24 mouse cellular contexts compared by ENCODE assay signal in genomic region chr4:107353612-107354011, GRCm38 (mm10). TPM values are rescaled to one million over a fixed set of nuclear protein-coding genes. Genes with fewer than 3 reads are reported as not detected.
DNase-seq lines count a peak whose midpoint lies in the region; ATAC-seq lines count a peak whose summit lies in the region.
"Had no signal": no experiment of that assay in that cellular context is flagged by ENCODE, and none has a peak within 500 bp of the region (broad histone marks: within the 10 kb centered on the region; RNA-seq: fewer than 3 reads in every experiment).

No protein-coding gene starts in this region.

- whole genome bisulfite sequencing in neural tube, embryonic 11.5 days, result 87% methylated on average over 3 of the region's 3 CpGs
- 82% methylated on average over 3 of the region's 3 CpGs for WGBS in kidney, embryonic 16.5 days
- WGBS in neural tube, embryonic 12.5 days, result 87% methylated on average over 3 of the region's 3 CpGs
- 87% methylated on average over 3 of the region's 3 CpGs for WGBS in heart, embryonic 11.5 days (ENCODE audit: insufficient replicate concordance)

- no peak overlapping the region for H3K4me2 ChIP-seq in neural tube, embryonic 11.5 days (ENCODE audit: low read depth)
- no peak overlapping the region for H3K4me2 ChIP-seq in kidney, embryonic 16.5 days (replicated peaks; ENCODE audit: low read depth, low read length)
- no peak overlapping the region for H3K4me2 ChIP-seq in neural tube, embryonic 12.5 days (replicated peaks)
- H3K4me2 ChIP-seq in heart, embryonic 11.5 days, result no peak overlapping the region
- H3K4me2 ChIP-seq: forebrain, embryonic 13.5 days; hindbrain, embryonic 14.5 days; intestine, embryonic 15.5 days; lung, embryonic 14.5 days; midbrain, embryonic 11.5 days; stomach, embryonic 15.5 days had no signal

- no peaks in the 10 kb centered on the region; the same call in 1 of the 2 replicates for H3K36me3 ChIP-seq in neural tube, embryonic 11.5 days (ENCODE audit: control insufficient read depth, insufficient read depth, low read length)
- 0 out of 2 replicates have a peak, but pooled peaks cover 2% of the 10 kb centered on the region for H3K36me3 ChIP-seq in kidney, embryonic 16.5 days (ENCODE audit: insufficient read depth, low read length)
- H3K36me3 ChIP-seq in neural tube, embryonic 12.5 days, result peaks cover 8% of the 10 kb centered on the region; the same call in 1 of the 2 replicates
- 0 out of 2 replicates have a peak, but pooled peaks cover 2% of the 10 kb centered on the region for H3K36me3 ChIP-seq in heart, embryonic 11.5 days (ENCODE audit: control insufficient read depth, insufficient read depth, low read length)
- H3K36me3 ChIP-seq: intestine, embryonic 15.5 days had no signal

- no peak overlapping the region for H3K4me3 ChIP-seq in neural tube, embryonic 11.5 days (ENCODE audit: low read depth, low read length)
- H3K4me3 ChIP-seq in kidney, embryonic 16.5 days (ENCODE audit: low read length), result no peak overlapping the region
- H3K4me3 ChIP-seq in neural tube, embryonic 12.5 days, result no peak overlapping the region
- no peak overlapping the region for H3K4me3 ChIP-seq in heart, embryonic 11.5 days (ENCODE audit: low read depth, low read length)
- H3K4me3 ChIP-seq: erythroblast, embryonic 14.5 days; forebrain, embryonic 13.5 days; heart, embryonic 10.5 days; intestine, embryonic 15.5 days; layer of hippocampus, adult 2 months; stomach, embryonic 15.5 days had no signal

- peak overlapping the region; percentile 60; the same call in 1 of the 2 replicates for H3K27ac ChIP-seq in neural tube, embryonic 11.5 days (ENCODE audit: low read depth, low read length)
- H3K27ac ChIP-seq in kidney, embryonic 16.5 days (ENCODE audit: low read length), result peak overlapping the region; percentile 84
- peak overlapping the region; percentile 57 for H3K27ac ChIP-seq in neural tube, embryonic 12.5 days
- no peak overlapping the region for H3K27ac ChIP-seq in heart, embryonic 11.5 days (ENCODE audit: low read depth, low read length)
- H3K27ac ChIP-seq: forebrain, embryonic 13.5 days; heart, embryonic 10.5 days; hindbrain, embryonic 14.5 days; intestine, embryonic 15.5 days; layer of hippocampus, adult 2 months; stomach, embryonic 15.5 days had no signal

- no peaks in the 10 kb centered on the region for H3K9me3 ChIP-seq in neural tube, embryonic 11.5 days (ENCODE audit: control insufficient read depth, low read length)
- H3K9me3 ChIP-seq in kidney, embryonic 16.5 days (ENCODE audit: low read length), result no peaks in the 10 kb centered on the region
- H3K9me3 ChIP-seq in neural tube, embryonic 12.5 days, result no peaks in the 10 kb centered on the region
- H3K9me3 ChIP-seq in heart, embryonic 11.5 days (replicated peaks; ENCODE audit: control insufficient read depth, low read length), result no peaks in the 10 kb centered on the region
- H3K9me3 ChIP-seq: forebrain, embryonic 13.5 days; heart, embryonic 10.5 days; intestine, embryonic 15.5 days; stomach, embryonic 15.5 days had no signal

- no peak for ATAC-seq in neural tube, embryonic 11.5 days (ENCODE audit: insufficient read depth, low FRiP score, low TSS enrichment)
- ATAC-seq in kidney, embryonic 16.5 days (ENCODE audit: low FRiP score, low TSS enrichment), result no peak
- ATAC-seq in neural tube, embryonic 12.5 days (ENCODE audit: low FRiP score, low read depth), result peak; percentile 4; the same call in 1 of the 2 replicates
- ATAC-seq in heart, embryonic 11.5 days (replicated peaks; ENCODE audit: insufficient number of reproducible peaks, low FRiP score, low TSS enrichment), result no peak
- ATAC-seq: forebrain, embryonic 13.5 days had no signal

- H3K27me3 ChIP-seq in neural tube, embryonic 11.5 days (ENCODE audit: control insufficient read depth, insufficient read depth, low read length), result no peaks in the 10 kb centered on the region
- H3K27me3 ChIP-seq in kidney, embryonic 16.5 days (ENCODE audit: insufficient read depth, low read length), result no peaks in the 10 kb centered on the region
- H3K27me3 ChIP-seq in neural tube, embryonic 12.5 days (replicated peaks), result no peaks in the 10 kb centered on the region
- H3K27me3 ChIP-seq in heart, embryonic 11.5 days (ENCODE audit: control insufficient read depth, insufficient read depth, low read length), result no peaks in the 10 kb centered on the region
- H3K27me3 ChIP-seq: forebrain, embryonic 13.5 days; intestine, embryonic 15.5 days; stomach, embryonic 15.5 days had no signal

- H3K4me1 ChIP-seq in neural tube, embryonic 11.5 days (ENCODE audit: control insufficient read depth, insufficient read depth, low read length), result peaks cover 11% of the 10 kb centered on the region
- peaks cover 24% of the 10 kb centered on the region for H3K4me1 ChIP-seq in kidney, embryonic 16.5 days (ENCODE audit: insufficient read depth, low read length)
- peaks cover 18% of the 10 kb centered on the region for H3K4me1 ChIP-seq in neural tube, embryonic 12.5 days
- 0 out of 2 replicates have a peak, but pooled peaks cover 2% of the 10 kb centered on the region for H3K4me1 ChIP-seq in heart, embryonic 11.5 days (ENCODE audit: control insufficient read depth, insufficient read depth, low read length)
- H3K4me1 ChIP-seq: forebrain, embryonic 13.5 days; stomach, embryonic 15.5 days had no signal

- H3K9ac ChIP-seq in neural tube, embryonic 11.5 days (ENCODE audit: low read length), result no peak overlapping the region
- H3K9ac ChIP-seq in kidney, embryonic 16.5 days (replicated peaks; ENCODE audit: low read length), result no peak overlapping the region
- no peak overlapping the region for H3K9ac ChIP-seq in neural tube, embryonic 12.5 days
- no peak overlapping the region for H3K9ac ChIP-seq in heart, embryonic 11.5 days (ENCODE audit: low read depth, low read length)
- H3K9ac ChIP-seq: hindbrain, embryonic 14.5 days; intestine, embryonic 15.5 days; lung, embryonic 14.5 days; stomach, embryonic 15.5 days had no signal

- no peak for DNase-seq in neural tube, embryonic 11.5 days (ENCODE audit: low spot score)
- DNase-seq in neural tube, embryonic 10.5 days (ENCODE audit: extremely low spot score, low spot score), result no peak
- DNase-seq in ovary, postnatal 36 days (ENCODE audit: low spot score), result no peak
- DNase-seq in spleen, postnatal 36 days (ENCODE audit: low spot score in 2 of 2), result no peak
- DNase-seq: cerebellum, adult 18-20 months; cerebellum, postnatal 25 days; gastrocnemius, postnatal 14 days; heart, postnatal 10 days; liver; lung, embryonic 14.5 days; lung, postnatal 4 days; right cerebral cortex, postnatal 25 days; thymus, adult 2 months had no signal

RNA-seq across cellular contexts. Expression of gene Ndc1, which starts 14.0 kb away (rescaled TPM):
- 47.7 and 48.8 TPM in 2 replicates for polyA plus RNA-seq in neural tube, embryonic 11.5 days (2014; fragmentation: Nextera tagmentation; extraction: Ambion mirVana)
- 36.5 and 39.7 TPM in 2 replicates for polyA plus RNA-seq in kidney, embryonic 16.5 days (2015; fragmentation: Nextera tagmentation; extraction: Ambion mirVana)
- 26.7 and 27.1 TPM in 2 replicates for polyA plus RNA-seq in neural tube, embryonic 12.5 days (2016; fragmentation: Nextera tagmentation; extraction: Ambion mirVana)
- 32.6 and 38.4 TPM in 2 replicates for polyA plus RNA-seq in heart, embryonic 11.5 days (2014; fragmentation: Nextera tagmentation; extraction: Ambion mirVana)

RNA-seq across cellular contexts. Expression of gene Yipf1, which starts 39.4 kb away (rescaled TPM):
- 43.0 and 43.3 TPM in 2 replicates for polyA plus RNA-seq in neural tube, embryonic 11.5 days (2014; fragmentation: Nextera tagmentation; extraction: Ambion mirVana)
- polyA plus RNA-seq in kidney, embryonic 16.5 days (2015; fragmentation: Nextera tagmentation; extraction: Ambion mirVana), result 54.7 and 57.3 TPM in 2 replicates
- polyA plus RNA-seq in neural tube, embryonic 12.5 days (2016; fragmentation: Nextera tagmentation; extraction: Ambion mirVana), result 48.9 and 50.5 TPM in 2 replicates
- polyA plus RNA-seq in heart, embryonic 11.5 days (2014; fragmentation: Nextera tagmentation; extraction: Ambion mirVana), result 41.6 and 43.8 TPM in 2 replicates

RNA-seq across cellular contexts. Expression of gene Dio1, which starts 46.6 kb away (rescaled TPM):
- polyA plus RNA-seq in neural tube, embryonic 11.5 days (2014; fragmentation: Nextera tagmentation; extraction: Ambion mirVana), result not detected in 2 replicates
- polyA plus RNA-seq in kidney, embryonic 16.5 days (2015; fragmentation: Nextera tagmentation; extraction: Ambion mirVana), result 0.47 and 0.68 TPM in 2 replicates
- not detected in 2 replicates for polyA plus RNA-seq in neural tube, embryonic 12.5 days (2016; fragmentation: Nextera tagmentation; extraction: Ambion mirVana)
- polyA plus RNA-seq in heart, embryonic 11.5 days (2014; fragmentation: Nextera tagmentation; extraction: Ambion mirVana), result not detected in 2 replicates
- polyA plus RNA-seq: erythroblast, embryonic 14.5 days; forebrain, embryonic 13.5 days; heart, embryonic 10.5 days; hindbrain, embryonic 14.5 days; lung, embryonic 14.5 days; midbrain, embryonic 11.5 days had no signal
